Mouse (Mus musculus): ENCODE data around the gene Sigmar1. TPM values are rescaled to one million over a fixed set of nuclear protein-coding genes. Genes with fewer than 3 reads are reported as not detected.

Sigmar1 gene
- polyA plus RNA-seq (2021; fragmentation: Nextera tagmentation): 20.3 and 23.9 TPM in 2 replicates
- long read RNA-seq, experiment 1, transcript Sigmar1-201 (4 exons, 1,640 nt): major isoform, 10 of 19 reads
- long read RNA-seq, experiment 1, partial matches to known transcripts: 0 of 19 reads
- long read RNA-seq, experiment 1, other reads (novel, unspliced or antisense): 6 of 19 reads
- long read RNA-seq, experiment 2, transcript Sigmar1-201 (4 exons, 1,640 nt): major isoform, 91 of 122 reads
- long read RNA-seq, experiment 2, partial matches to known transcripts: 3 of 122 reads
- long read RNA-seq, experiment 2, other reads (novel, unspliced or antisense): 21 of 122 reads

GRCm38 (mm10) chr4:41755338-41756305, at the start of gene Sigmar1:
Gene Sigmar1, minus strand, starts transcription at chr4:41756157.

DNA sequence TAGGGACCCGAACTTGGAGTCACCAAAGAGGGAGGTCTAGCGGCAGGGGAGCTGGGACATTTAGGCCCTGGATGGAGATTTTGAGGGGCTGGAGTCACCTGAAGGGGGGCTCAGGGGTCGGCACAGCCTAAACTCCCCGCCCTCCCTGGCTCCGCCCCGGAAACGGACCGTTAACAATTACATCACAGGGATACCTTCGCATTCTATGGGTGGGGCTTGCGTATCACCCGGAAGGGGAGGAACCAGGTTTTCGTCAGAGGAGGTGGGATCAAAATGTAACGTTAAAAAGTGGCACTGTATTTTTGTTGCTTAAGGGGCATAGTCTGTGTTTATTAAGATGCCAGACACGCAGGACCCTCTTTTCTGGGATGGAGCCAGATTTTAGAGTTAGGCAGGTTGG, 18.0 kb upstream of the Sigmar1 start, which contains the start of gene Ccl27a:
TSS of gene Ccl27a (minus strand) at position 246 of the 400 bp plus-strand sequence.

GRCm38 (mm10) chr4:41754797-41755337, 1.1 kb downstream of the Sigmar1 start, which contains the start of gene Galt:
Gene Galt, plus strand, starts transcription at chr4:41755228.

GRCm38 (mm10) chr4:41731052-41731765, 24.7 kb downstream of the Sigmar1 start, which contains the start of gene Arid3c:
Gene Arid3c, minus strand, starts transcription at chr4:41731142.

GRCm38 (mm10) chr4:41722918-41723351, 33.0 kb downstream of the Sigmar1 start, which contains the start of gene Dctn3:
Gene Dctn3, minus strand, starts transcription at chr4:41723170.

GRCm38 (mm10) chr4:41713197-41714067, 42.5 kb downstream of the Sigmar1 start, which contains the start of gene Rpp25l:
Gene Rpp25l, minus strand, starts transcription at chr4:41713534.

GRCm38 (mm10) chr4:41699783-41700182, 56.2 kb downstream of the Sigmar1 start, which contains the start of gene Il11ra1:
Gene Il11ra1, plus strand, starts transcription at chr4:41699989.

GRCm38 (mm10) chr4:41696930-41697841, 58.8 kb downstream of the Sigmar1 start, which contains the start of gene Cntfr:
Gene Cntfr, minus strand, starts transcription at chr4:41697089.

Other genes with a start within 250 kb of the Sigmar1 start
- 17.0 and 32.8 TPM in 2 replicates for gene 1110017D15Rik, start 238.8 kb downstream of the Sigmar1 start, polyA plus RNA-seq (2021; fragmentation: Nextera tagmentation)
- gene Fam219a, start 186.6 kb downstream of the Sigmar1 start, polyA plus RNA-seq (2021; fragmentation: Nextera tagmentation): 14.7 and 21.7 TPM in 2 replicates
- 6.0 and 7.7 TPM in 2 replicates for gene Dnaic1, start 186.4 kb downstream of the Sigmar1 start, polyA plus RNA-seq (2021; fragmentation: Nextera tagmentation)
- 58.1 and 69.0 TPM in 2 replicates for gene Enho, start 115.8 kb downstream of the Sigmar1 start, polyA plus RNA-seq (2021; fragmentation: Nextera tagmentation)
- 12.8 and 15.1 TPM in 2 replicates for gene Cntfr, start 59.1 kb downstream of the Sigmar1 start, polyA plus RNA-seq (2021; fragmentation: Nextera tagmentation)
- 39.2 and 43.2 TPM in 2 replicates for gene Il11ra1, start 56.2 kb downstream of the Sigmar1 start, polyA plus RNA-seq (2021; fragmentation: Nextera tagmentation)
- 62.9 and 67.4 TPM in 2 replicates for gene Rpp25l, start 42.6 kb downstream of the Sigmar1 start, polyA plus RNA-seq (2021; fragmentation: Nextera tagmentation)
- gene Dctn3, start 33.0 kb downstream of the Sigmar1 start, polyA plus RNA-seq (2021; fragmentation: Nextera tagmentation): 244 and 258 TPM in 2 replicates
- 0.08 TPM in 1 of 2 replicates, not detected in the other for gene Arid3c, start 25.0 kb downstream of the Sigmar1 start, polyA plus RNA-seq (2021; fragmentation: Nextera tagmentation)
- 38.2 and 43.6 TPM in 2 replicates for gene Galt, start 929 bp downstream of the Sigmar1 start, polyA plus RNA-seq (2021; fragmentation: Nextera tagmentation)
- gene Ccl27a, start 18.1 kb upstream of the Sigmar1 start, polyA plus RNA-seq (2021; fragmentation: Nextera tagmentation): 252 and 279 TPM in 2 replicates
- gene Gm21541, start 147.5 kb upstream of the Sigmar1 start, polyA plus RNA-seq (2021; fragmentation: Nextera tagmentation): not detected in 2 replicates
- 5.8 and 6.8 TPM in 2 replicates for gene Gm20878, start 185.4 kb upstream of the Sigmar1 start, polyA plus RNA-seq (2021; fragmentation: Nextera tagmentation)
- 0.38 and 1.1 TPM in 2 replicates for gene Fam205a4, start 209.9 kb upstream of the Sigmar1 start, polyA plus RNA-seq (2021; fragmentation: Nextera tagmentation)

Measured in layer of hippocampus, adult 6 months (tissue).